Comparison of ENCODE assay signal across 1 mouse cellular context in genomic region chr5:137597625-137598024, GRCm38 (mm10).
TF ChIP-seq lines count a peak whose summit lies in the region.

No protein-coding gene starts in this region.

TF ChIP-seq in ES-E14, 5 proteins besides CTCF, POLR2A, EP300 and RAD21 (continued from another document):
- TF ChIP-seq ZC3H11A (IDR thresholded peaks at IDR 0.05; ENCODE audit: borderline replicate concordance, low read depth, low read length) (no peak), MAFK (IDR thresholded peaks at IDR 0.05; ENCODE audit: insufficient read depth, low read depth, low read length) (no peak), HCFC1 (IDR thresholded peaks at IDR 0.05; ENCODE audit: borderline replicate concordance, insufficient read depth, low read length) (no peak)
